Mouse (Mus musculus) embryonic facial prominence, embryonic 12.5 days (tissue): ENCODE results near the gene Tmed2. TPM values are rescaled to one million over a fixed set of nuclear protein-coding genes. Genes with fewer than 3 reads are reported as not detected.
"Not testable (repeated sequence)": the region's sequence is repeated elsewhere in the genome, so short reads cannot be mapped to it uniquely, and the experiment has no call there.

Source experiments
- ATAC-seq: fragments of 200-750 bp; cut with Nextera tagmentation; 2 replicates; pipeline ENCODE4 v1.8.0; 2017; ENCODE audit not compliant: insufficient number of reproducible peaks, insufficient read depth, low FRiP score, low TSS enrichment
- H3K27ac ChIP-seq: fragments of 300-500 bp; sonication (generic); 2 replicates; pipeline ENCODE4 v1.5.1; 2016; ENCODE audit warnings: mild to moderate bottlenecking
- H3K27me3 ChIP-seq: fragments of 300-500 bp; sonication (generic); 2 replicates; pipeline ENCODE4 v1.6.1; 2016; ENCODE audit warnings: mild to moderate bottlenecking, moderate library complexity
- H3K36me3 ChIP-seq: fragments of 300-500 bp; sonication (generic); 2 replicates; pipeline ENCODE4 v1.6.1; 2016; ENCODE audit warnings: mild to moderate bottlenecking
- H3K4me1 ChIP-seq: fragments of 300-500 bp; sonication (generic); 2 replicates; pipeline ENCODE4 v1.6.1; 2016
- H3K4me2 ChIP-seq: fragments of 300-500 bp; sonication (generic); replicated peaks from 2 replicates; pipeline ENCODE4 v1.6.1; 2016; ENCODE audit warnings: mild to moderate bottlenecking, moderate library complexity
- H3K4me3 ChIP-seq: fragments of 300-500 bp; sonication (generic); 2 replicates; pipeline ENCODE4 v1.5.1; 2016; ENCODE audit warnings: mild to moderate bottlenecking
- H3K9ac ChIP-seq: fragments of 300-500 bp; sonication (generic); 2 replicates; pipeline ENCODE4 v1.6.1; 2016; ENCODE audit warnings: mild to moderate bottlenecking, moderate library complexity
- H3K9me3 ChIP-seq: fragments of 300-500 bp; sonication (generic); 2 replicates; pipeline ENCODE4 v1.6.1; 2016; ENCODE audit warnings: mild to moderate bottlenecking, moderate library complexity
- WGBS: fragments of 180-500 bp; shearing (Covaris S2); methylation state at CpG from one replicate; pipeline ENCODE4 v1.1.7; 2016; 5-methylcytosine and 5-hydroxymethylcytosine counted together
- polyA plus RNA-seq: library from polyadenylated mRNA; unstranded; fragments of >200 nt; fragmentation: Nextera tagmentation; extraction: Ambion mirVana; gene quantifications from 2 replicates; pipeline ENCODE4 v1.2.1, GENCODE M21; 2016

Tmed2 gene
- 453 and 479 TPM in 2 replicates for polyA plus RNA-seq

GRCm38 (mm10) chr5:124540383-124540786 lies at the start of gene Tmed2:
Gene Tmed2 (plus strand): TSS chr5:124540695.
- H3K4me2 ChIP-seq, result peak within 1 kb of the TSS; percentile 60
- H3K27ac ChIP-seq, result peak within 1 kb of the TSS; percentile 88
- H3K27me3 ChIP-seq, result no peaks in the 10 kb centered on the region

GRCm38 (mm10) chr5:124491732-124492131 lies 48.8 kb upstream of the Tmed2 start:
- no peak overlapping the region for H3K27ac ChIP-seq
- no peak overlapping the region for H3K4me3 ChIP-seq
- H3K9me3 ChIP-seq, result no peaks in the 10 kb centered on the region
- no peaks in the 10 kb centered on the region for H3K27me3 ChIP-seq
- 81% methylated on average over 4 of the region's 4 CpGs for WGBS
- H3K36me3 ChIP-seq, result peaks cover 62% of the 10 kb centered on the region
- H3K4me2 ChIP-seq, result no peak overlapping the region
- H3K4me1 ChIP-seq, result no peaks in the 10 kb centered on the region
- no peak overlapping the region for H3K9ac ChIP-seq
- ATAC-seq, result no peak

More at GRCm38 (mm10) chr5:124540383-124540786, at the start of gene Tmed2:
- H3K36me3 ChIP-seq, result peaks cover 14% of the 10 kb centered on the region
- WGBS, result 1% methylated on average over 35 of the region's 35 CpGs
- peaks cover 10% of the 10 kb centered on the region; the same call in 1 of the 2 replicates for H3K4me1 ChIP-seq
- peak within 1 kb of the TSS; percentile 97 for H3K4me3 ChIP-seq
- ATAC-seq, result peak; percentile 90
- H3K9me3 ChIP-seq, result no peaks in the 10 kb centered on the region
- peak within 1 kb of the TSS; percentile 94 for H3K9ac ChIP-seq

GRCm38 (mm10) chr5:124492618-124493017 lies 47.9 kb upstream of the Tmed2 start:
- no peak overlapping the region for H3K4me2 ChIP-seq
- no peak for ATAC-seq
- 82% methylated on average over 4 of the region's 4 CpGs for WGBS
- no peaks in the 10 kb centered on the region for H3K4me1 ChIP-seq
- no peak overlapping the region for H3K27ac ChIP-seq
- no peak overlapping the region for H3K4me3 ChIP-seq
- no peaks in the 10 kb centered on the region for H3K9me3 ChIP-seq
- peaks cover 68% of the 10 kb centered on the region for H3K36me3 ChIP-seq
- no peak overlapping the region for H3K9ac ChIP-seq
- no peaks in the 10 kb centered on the region for H3K27me3 ChIP-seq

- Histone ChIP-seq H3K9ac (no peak overlapping the region), H3K36me3 (peaks cover 69% of the 10 kb centered on the region), H3K4me2 (no peak overlapping the region), H3K4me1 (no peaks in the 10 kb centered on the region), H3K9me3 (no peaks in the 10 kb centered on the region), H3K4me3 (no peak overlapping the region), H3K27ac (no peak overlapping the region), H3K27me3 (no peaks in the 10 kb centered on the region)
- ATAC-seq, result no peak
- 87% methylated on average over 11 of the region's 11 CpGs for WGBS
These were observed 47.0 kb upstream of the Tmed2 start for GRCm38 (mm10) chr5:124493455-124493854.

GRCm38 (mm10) chr5:124495547-124495946 lies 44.9 kb upstream of the Tmed2 start:
- no peaks in the 10 kb centered on the region for H3K9me3 ChIP-seq
- H3K4me1 ChIP-seq, result no peaks in the 10 kb centered on the region
- no peak overlapping the region for H3K4me2 ChIP-seq
- WGBS, result 74% methylated on average over 7 of the region's 7 CpGs
- H3K27ac ChIP-seq, result no peak overlapping the region
- no peaks in the 10 kb centered on the region for H3K27me3 ChIP-seq
- H3K36me3 ChIP-seq, result peaks cover 62% of the 10 kb centered on the region
- H3K9ac ChIP-seq, result no peak overlapping the region
- no peak overlapping the region for H3K4me3 ChIP-seq
- no peak for ATAC-seq

GRCm38 (mm10) chr5:124496614-124497514 lies 43.6 kb upstream of the Tmed2 start:
- ATAC-seq, result no peak
- no peaks in the 10 kb centered on the region for H3K4me1 ChIP-seq
- H3K9me3 ChIP-seq, result no peaks in the 10 kb centered on the region
- H3K27ac ChIP-seq, result no peak overlapping the region
- no peak overlapping the region for H3K4me2 ChIP-seq
- H3K9ac ChIP-seq, result no peak overlapping the region
- H3K4me3 ChIP-seq, result no peak overlapping the region
- H3K27me3 ChIP-seq, result no peaks in the 10 kb centered on the region
- WGBS, result 74% methylated on average over 15 of the region's 15 CpGs
- H3K36me3 ChIP-seq, result peaks cover 63% of the 10 kb centered on the region

GRCm38 (mm10) chr5:124498221-124498876 lies 42.1 kb upstream of the Tmed2 start:
- Histone ChIP-seq H3K4me3 (no peak overlapping the region), H3K27me3 (no peaks in the 10 kb centered on the region), H3K27ac (no peak overlapping the region), H3K9ac (no peak overlapping the region), H3K9me3 (no peaks in the 10 kb centered on the region), H3K36me3 (peaks cover 62% of the 10 kb centered on the region), H3K4me1 (no peaks in the 10 kb centered on the region), H3K4me2 (no peak overlapping the region)
- 65% methylated on average over 9 of the region's 9 CpGs for WGBS
- no peak for ATAC-seq

GRCm38 (mm10) chr5:124499001-124499400 lies 41.5 kb upstream of the Tmed2 start:
- no peak for ATAC-seq
- Histone ChIP-seq H3K27me3 (no peaks in the 10 kb centered on the region), H3K4me2 (no peak overlapping the region), H3K36me3 (peaks cover 62% of the 10 kb centered on the region), H3K4me3 (no peak overlapping the region), H3K9me3 (no peaks in the 10 kb centered on the region), H3K9ac (no peak overlapping the region), H3K4me1 (no peaks in the 10 kb centered on the region), H3K27ac (no peak overlapping the region)
- WGBS, result 26% methylated on average over 5 of the region's 5 CpGs

- not testable (repeated sequence) for H3K27ac ChIP-seq, ATAC-seq, H3K4me2 ChIP-seq, H3K27me3 ChIP-seq, H3K9ac ChIP-seq, H3K4me1 ChIP-seq, H3K9me3 ChIP-seq, H3K4me3 ChIP-seq
- H3K36me3 ChIP-seq, result peaks cover 66% of the 10 kb centered on the region
- 78% methylated on average over 4 of the region's 4 CpGs for WGBS
These were observed 40.5 kb upstream of the Tmed2 start for GRCm38 (mm10) chr5:124500037-124500436.

- H3K36me3 ChIP-seq, result peaks cover 61% of the 10 kb centered on the region
- H3K4me3 ChIP-seq, result no peak overlapping the region
- H3K4me2 ChIP-seq, result no peak overlapping the region
- H3K9me3 ChIP-seq, result no peaks in the 10 kb centered on the region
- WGBS, result 94% methylated on average over 3 of the region's 3 CpGs
- ATAC-seq, result no peak
- H3K27me3 ChIP-seq, result no peaks in the 10 kb centered on the region
- H3K9ac ChIP-seq, result no peak overlapping the region
- no peaks in the 10 kb centered on the region for H3K4me1 ChIP-seq
- H3K27ac ChIP-seq, result no peak overlapping the region
These were observed 39.9 kb upstream of the Tmed2 start for GRCm38 (mm10) chr5:124500573-124500972.

GRCm38 (mm10) chr5:124501541-124501940 lies 39.0 kb upstream of the Tmed2 start:
- H3K4me3 ChIP-seq, result no peak overlapping the region
- peaks cover 3% of the 10 kb centered on the region for H3K4me1 ChIP-seq
- H3K27ac ChIP-seq, result no peak overlapping the region
- 91% methylated on average over 10 of the region's 10 CpGs for WGBS
- H3K27me3 ChIP-seq, result no peaks in the 10 kb centered on the region
- H3K4me2 ChIP-seq, result no peak overlapping the region
- ATAC-seq, result no peak
- no peak overlapping the region for H3K9ac ChIP-seq
- H3K9me3 ChIP-seq, result no peaks in the 10 kb centered on the region
- peaks cover 51% of the 10 kb centered on the region for H3K36me3 ChIP-seq

GRCm38 (mm10) chr5:124503742-124504141 lies 36.8 kb upstream of the Tmed2 start:
- WGBS, result 65% methylated on average over 14 of the region's 14 CpGs
- no peak for ATAC-seq
- H3K4me1 ChIP-seq, result peaks cover 8% of the 10 kb centered on the region
- H3K9ac ChIP-seq, result no peak overlapping the region
- H3K27ac ChIP-seq, result no peak overlapping the region
- no peak overlapping the region for H3K4me2 ChIP-seq
- peaks cover 50% of the 10 kb centered on the region for H3K36me3 ChIP-seq
- H3K9me3 ChIP-seq, result no peaks in the 10 kb centered on the region
- no peaks in the 10 kb centered on the region for H3K27me3 ChIP-seq
- no peak overlapping the region for H3K4me3 ChIP-seq
